Mouse (Mus musculus): ENCODE data around the gene Mat1a. TPM values are rescaled to one million over a fixed set of nuclear protein-coding genes. Genes with fewer than 3 reads are reported as not detected.

The Mat1a gene
- polyA plus RNA-seq (2012; rRNA removed), result 0.16 TPM in 1 of 2 replicates, not detected in the other

DNA sequence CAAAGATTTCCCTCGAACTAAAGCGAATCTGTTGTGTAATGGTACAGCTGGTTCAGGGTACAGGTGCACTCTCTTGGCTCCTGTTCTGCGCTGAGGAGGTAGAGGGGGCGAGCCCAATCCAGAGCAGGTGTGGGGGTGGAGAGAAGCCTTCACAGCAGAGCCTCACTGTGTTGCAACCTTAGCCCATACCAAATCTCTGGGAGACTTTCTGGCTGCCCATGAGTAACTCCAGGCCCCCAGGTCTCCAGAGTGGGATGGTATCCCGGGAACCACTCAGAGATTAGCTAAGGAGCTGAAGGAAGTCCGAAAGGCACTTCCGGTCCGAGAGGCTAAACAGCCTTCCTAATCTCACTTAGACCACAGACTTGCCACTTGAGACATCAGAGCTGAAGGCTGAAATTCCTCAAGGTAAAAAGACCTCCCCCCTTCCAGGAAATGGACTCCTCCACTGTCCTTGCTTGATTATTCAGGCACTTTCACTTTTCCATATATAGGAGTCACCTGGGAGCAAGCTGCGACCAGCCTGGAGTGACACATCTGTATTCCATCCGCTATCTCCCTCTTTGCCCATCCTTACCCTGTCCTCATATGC lies at the start of gene Mat1a:
Gene Mat1a (plus strand): TSS at position 183 of the 592 bp plus-strand sequence.
- TF ChIP-seq POLR2A (IDR thresholded peaks at IDR 0.05; ENCODE audit: borderline replicate concordance, extremely low read depth, insufficient read depth, insufficient read length, poor library complexity, severe bottlenecking) (no peak), CTCF (IDR thresholded peaks at IDR 0.05; ENCODE audit: borderline replicate concordance, extremely low read depth, insufficient read depth, insufficient read length) (no peak)

DNA sequence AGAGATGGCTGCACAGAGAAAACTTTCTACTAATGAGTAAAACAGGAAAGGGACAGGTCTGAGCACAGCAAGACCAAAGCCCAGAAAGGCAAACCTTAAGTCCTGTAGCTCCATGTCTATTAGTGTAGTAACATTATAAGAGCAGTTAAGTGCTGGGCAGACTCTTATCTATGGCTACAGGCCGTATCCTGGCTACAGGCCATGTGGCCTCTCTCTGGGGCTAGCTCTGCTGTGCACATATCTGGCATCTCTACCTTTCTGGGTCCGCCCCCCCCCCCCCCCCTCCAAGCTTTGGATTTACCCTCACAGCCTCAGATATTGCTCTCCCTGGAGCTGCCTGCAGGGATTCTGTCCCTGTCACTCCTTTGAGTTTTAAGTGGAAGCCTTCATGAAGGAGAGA lies 39.7 kb upstream of the Mat1a start:
- TF ChIP-seq POLR2A (IDR thresholded peaks at IDR 0.05; ENCODE audit: borderline replicate concordance, extremely low read depth, insufficient read depth, insufficient read length, poor library complexity, severe bottlenecking) (no peak), CTCF (IDR thresholded peaks at IDR 0.05; ENCODE audit: borderline replicate concordance, extremely low read depth, insufficient read depth, insufficient read length) (no peak)
- DNase-seq (ENCODE audit: low read depth), result no peak

More for the DNA sequence above, at the start of gene Mat1a:
- DNase-seq (ENCODE audit: low read depth), result no peak

DNA sequence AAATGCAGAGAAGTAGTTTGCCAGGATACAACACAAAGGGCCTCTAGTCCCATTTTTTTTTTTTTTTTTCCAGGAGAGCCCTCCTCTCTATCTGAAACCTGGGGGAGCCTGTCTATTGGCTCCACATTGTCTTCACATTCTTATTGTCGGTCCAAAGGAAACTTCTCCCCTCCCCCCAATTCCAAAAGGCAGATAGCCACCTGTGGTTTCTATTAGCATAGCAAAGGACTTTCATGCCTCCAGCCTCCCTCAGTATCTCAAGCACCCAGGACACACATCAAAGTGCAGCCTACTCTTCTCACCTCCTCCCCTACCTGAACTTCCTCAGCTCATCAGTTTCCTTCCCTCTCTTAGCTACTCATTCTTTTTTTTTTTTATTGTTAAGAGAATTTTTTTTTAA lies 38.4 kb upstream of the Mat1a start:
- TF ChIP-seq POLR2A (IDR thresholded peaks at IDR 0.05; ENCODE audit: borderline replicate concordance, extremely low read depth, insufficient read depth, insufficient read length, poor library complexity, severe bottlenecking) (no peak), CTCF (IDR thresholded peaks at IDR 0.05; ENCODE audit: borderline replicate concordance, extremely low read depth, insufficient read depth, insufficient read length) (no peak)
- no peak for DNase-seq (ENCODE audit: low read depth)

DNA sequence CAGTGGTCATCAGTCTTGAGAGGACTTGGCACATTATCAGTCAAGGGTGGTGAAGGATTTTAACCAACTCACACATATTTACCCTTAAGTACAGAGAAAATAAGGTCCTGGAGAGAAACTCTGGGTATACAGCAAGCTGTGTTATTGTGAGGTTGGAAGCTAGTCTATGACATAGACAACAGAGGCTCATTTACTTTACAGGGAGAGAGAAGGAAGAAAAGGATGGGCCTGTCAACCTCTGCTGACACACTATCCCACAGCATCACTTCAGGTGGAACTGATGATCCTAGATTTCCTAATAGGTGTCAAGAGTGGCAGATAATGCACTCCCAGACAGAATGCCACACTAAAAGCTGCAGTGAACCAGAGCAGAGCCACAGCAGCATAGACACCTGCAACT lies 35.7 kb upstream of the Mat1a start, which contains the start of gene Dydc2:
Gene Dydc2 (minus strand): TSS at position 101 of the 400 bp plus-strand sequence.
- no peak for TF ChIP-seq CTCF (IDR thresholded peaks at IDR 0.05; ENCODE audit: borderline replicate concordance, extremely low read depth, insufficient read depth, insufficient read length)
- TF ChIP-seq POLR2A (IDR thresholded peaks at IDR 0.05; ENCODE audit: borderline replicate concordance, extremely low read depth, insufficient read depth, insufficient read length, poor library complexity, severe bottlenecking), result no peak
- no peak for DNase-seq (ENCODE audit: low read depth)

DNA sequence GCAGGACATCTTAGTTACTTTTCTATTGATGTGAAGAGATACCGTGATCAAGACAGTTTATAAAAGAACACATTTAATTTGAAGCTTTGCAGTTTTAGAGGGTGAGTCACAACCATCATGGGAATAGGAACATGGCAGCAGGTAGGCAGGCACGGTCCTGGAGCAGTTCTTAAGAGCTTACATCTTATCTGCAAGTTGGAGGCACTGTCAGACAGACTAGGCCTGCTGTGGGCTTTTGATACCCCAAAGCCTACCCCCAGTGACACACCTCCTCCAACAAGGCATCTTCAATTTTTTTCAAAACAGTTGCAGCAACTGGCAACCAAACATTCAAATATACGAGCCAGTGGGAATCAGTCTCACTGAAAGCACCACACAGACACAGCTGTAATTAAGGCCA lies 34.5 kb upstream of the Mat1a start:
- no peak for DNase-seq (ENCODE audit: low read depth)
- TF ChIP-seq CTCF (IDR thresholded peaks at IDR 0.05; ENCODE audit: borderline replicate concordance, extremely low read depth, insufficient read depth, insufficient read length), result no peak
- TF ChIP-seq POLR2A (IDR thresholded peaks at IDR 0.05; ENCODE audit: borderline replicate concordance, extremely low read depth, insufficient read depth, insufficient read length, poor library complexity, severe bottlenecking), result no peak

DNA sequence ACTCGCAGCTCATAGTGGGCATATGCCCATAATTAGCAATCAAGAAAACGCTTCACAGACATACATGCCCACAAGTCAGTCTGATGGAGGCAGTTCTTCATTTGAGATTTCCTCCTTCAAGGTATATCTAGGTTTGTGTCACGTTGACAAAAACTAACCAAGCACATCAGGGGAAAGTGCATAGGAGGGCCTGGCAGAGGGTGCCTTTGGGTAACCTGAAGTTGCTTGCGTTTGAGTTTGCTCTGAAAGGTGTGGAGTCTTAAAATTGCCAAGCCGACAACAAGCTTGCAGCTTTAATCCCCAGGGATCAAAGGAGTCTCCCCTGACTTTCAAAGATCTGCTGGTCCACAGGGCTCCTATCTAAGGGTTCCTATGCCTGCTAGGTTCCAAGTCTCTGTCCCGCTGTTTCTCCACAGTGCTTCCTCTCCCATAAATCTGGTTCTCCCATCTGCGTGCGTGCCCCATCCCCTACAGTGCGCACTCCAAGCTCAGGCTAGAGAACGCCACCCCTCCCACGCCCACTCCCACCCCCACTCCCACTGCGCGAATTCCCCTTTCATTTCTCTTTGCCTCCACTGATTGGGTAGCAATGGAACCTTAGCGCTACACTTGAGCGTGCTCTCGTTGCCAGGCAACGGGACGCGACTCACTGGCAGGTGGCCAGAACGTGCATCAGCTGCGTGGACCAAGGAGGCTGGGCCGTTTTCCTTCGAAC lies 32.4 kb upstream of the Mat1a start, which contains the start of gene Dydc1:
Gene Dydc1 (plus strand): TSS at position 683 of the 715 bp plus-strand sequence.
- peak; percentile 93 for DNase-seq (ENCODE audit: low read depth)
- TF ChIP-seq CTCF (IDR thresholded peaks at IDR 0.05; ENCODE audit: borderline replicate concordance, extremely low read depth, insufficient read depth, insufficient read length) (no peak), POLR2A (IDR thresholded peaks at IDR 0.05; ENCODE audit: borderline replicate concordance, extremely low read depth, insufficient read depth, insufficient read length, poor library complexity, severe bottlenecking) (no peak)

DNA sequence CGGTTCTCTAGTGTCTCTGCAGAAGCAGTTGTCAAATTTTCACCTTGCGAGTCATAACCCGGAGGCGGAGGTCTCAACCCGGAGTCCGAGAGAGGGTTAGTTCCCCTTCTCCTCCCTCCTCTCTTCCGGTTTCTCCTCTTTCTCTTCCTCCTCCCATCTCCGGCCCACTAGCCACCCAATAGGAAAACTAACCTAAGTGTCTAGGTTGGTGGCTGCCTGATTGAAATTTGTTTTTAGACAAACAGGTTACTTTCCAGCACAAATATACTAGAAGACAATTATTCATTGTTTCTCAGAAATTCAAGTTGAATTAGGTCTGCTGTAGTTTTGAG lies 31.9 kb upstream of the Mat1a start:
- DNase-seq (ENCODE audit: low read depth), result no peak

DNA sequence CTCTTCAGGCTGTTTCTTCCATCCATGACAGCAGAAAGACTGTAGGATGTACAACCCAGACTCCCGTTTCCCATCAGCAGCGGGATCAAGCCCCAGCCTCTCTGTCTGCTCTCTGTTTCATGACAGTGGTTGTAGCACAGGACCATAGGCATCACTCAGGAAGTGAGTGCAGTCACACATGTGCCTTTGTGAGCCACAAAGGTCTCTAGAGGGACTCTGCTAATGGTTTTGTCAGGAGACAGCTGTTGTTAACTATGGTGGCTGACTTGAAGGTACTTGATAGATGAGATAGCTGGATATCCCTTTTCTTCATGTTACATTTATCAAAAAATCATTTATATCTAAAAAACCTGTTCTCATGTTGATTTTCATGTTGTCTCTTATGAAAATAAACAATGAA lies 22.4 kb upstream of the Mat1a start:
- no peak for DNase-seq (ENCODE audit: low read depth)
- no peak for TF ChIP-seq POLR2A (IDR thresholded peaks at IDR 0.05; ENCODE audit: borderline replicate concordance, extremely low read depth, insufficient read depth, insufficient read length, poor library complexity, severe bottlenecking)
- TF ChIP-seq CTCF (IDR thresholded peaks at IDR 0.05; ENCODE audit: borderline replicate concordance, extremely low read depth, insufficient read depth, insufficient read length), result no peak

More for the DNA sequence above, 31.9 kb upstream of the Mat1a start:
- TF ChIP-seq CTCF (IDR thresholded peaks at IDR 0.05; ENCODE audit: borderline replicate concordance, extremely low read depth, insufficient read depth, insufficient read length) (no peak), POLR2A (IDR thresholded peaks at IDR 0.05; ENCODE audit: borderline replicate concordance, extremely low read depth, insufficient read depth, insufficient read length, poor library complexity, severe bottlenecking) (no peak)

DNA sequence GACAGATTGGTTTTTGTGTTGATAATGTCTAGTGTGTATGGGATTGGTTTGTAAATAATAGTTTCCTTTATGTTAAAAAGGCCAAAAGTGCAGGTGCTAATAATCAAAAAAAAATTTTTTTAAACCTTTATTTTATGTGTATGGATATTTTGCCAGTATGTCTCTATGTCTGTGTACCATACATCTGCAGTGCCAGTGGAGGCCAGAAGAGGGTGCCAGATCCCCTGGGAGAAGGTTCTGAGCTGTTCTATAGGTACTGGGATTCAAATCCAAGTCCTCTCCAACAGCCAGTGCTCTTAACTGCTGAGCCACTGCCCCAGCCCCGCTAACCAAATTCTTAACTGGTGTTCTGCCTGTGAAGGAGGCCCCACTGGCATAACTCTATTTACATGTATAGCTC lies 17.3 kb upstream of the Mat1a start:
- TF ChIP-seq POLR2A (IDR thresholded peaks at IDR 0.05; ENCODE audit: borderline replicate concordance, extremely low read depth, insufficient read depth, insufficient read length, poor library complexity, severe bottlenecking) (no peak), CTCF (IDR thresholded peaks at IDR 0.05; ENCODE audit: borderline replicate concordance, extremely low read depth, insufficient read depth, insufficient read length) (peak; percentile 37; the same call in 1 of the 2 replicates)
- DNase-seq (ENCODE audit: low read depth), result peak; percentile 6

DNA sequence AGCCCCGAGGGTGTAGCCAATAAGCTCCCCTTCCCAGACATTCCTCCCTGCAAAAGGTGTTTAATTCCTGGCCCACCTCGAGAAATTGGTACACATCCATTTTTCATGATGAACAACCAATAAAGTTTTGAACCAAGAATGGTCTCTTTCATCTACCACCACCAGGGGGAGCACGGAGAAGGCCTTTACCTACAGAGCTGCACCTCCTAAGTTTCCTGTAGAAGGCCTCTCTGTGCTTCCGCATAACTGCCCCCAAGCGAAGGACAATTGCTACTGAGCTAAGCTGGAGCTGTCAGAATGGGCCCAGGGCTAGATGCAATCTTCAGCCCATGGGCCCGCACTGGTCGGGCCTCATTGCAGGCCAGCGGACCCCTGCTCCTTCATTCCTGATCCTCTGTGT lies 14.1 kb upstream of the Mat1a start:
- no peak for TF ChIP-seq POLR2A (IDR thresholded peaks at IDR 0.05; ENCODE audit: borderline replicate concordance, extremely low read depth, insufficient read depth, insufficient read length, poor library complexity, severe bottlenecking)
- peak; percentile 48; the same call in 1 of the 2 replicates for TF ChIP-seq CTCF (IDR thresholded peaks at IDR 0.05; ENCODE audit: borderline replicate concordance, extremely low read depth, insufficient read depth, insufficient read length)
- DNase-seq (ENCODE audit: low read depth), result peak; percentile 15

DNA sequence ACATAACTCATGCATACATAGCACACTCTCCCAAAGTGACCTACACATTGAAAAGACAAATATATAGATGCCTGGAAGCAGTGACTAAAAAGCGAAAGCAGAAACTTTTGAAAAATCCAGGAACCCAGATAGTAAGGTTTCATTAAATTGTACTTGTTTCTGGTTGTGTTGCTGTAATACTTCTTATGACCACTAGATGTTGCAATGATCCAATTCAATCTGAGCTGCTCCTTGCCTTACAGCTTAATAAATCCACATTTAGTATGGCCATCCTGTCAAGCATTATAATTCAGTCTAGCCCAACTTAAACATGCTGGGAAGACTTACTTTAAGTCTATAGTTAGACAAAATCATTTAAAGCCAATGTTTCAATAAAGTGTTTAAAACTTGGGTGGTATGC lies 10.7 kb upstream of the Mat1a start:
- TF ChIP-seq POLR2A (IDR thresholded peaks at IDR 0.05; ENCODE audit: borderline replicate concordance, extremely low read depth, insufficient read depth, insufficient read length, poor library complexity, severe bottlenecking) (no peak), CTCF (IDR thresholded peaks at IDR 0.05; ENCODE audit: borderline replicate concordance, extremely low read depth, insufficient read depth, insufficient read length) (peak; percentile 32; the same call in 1 of the 2 replicates)
- peak; percentile 45 for DNase-seq (ENCODE audit: low read depth)

All from brain, embryonic 14.5 days (tissue).